Mouse (Mus musculus): ENCODE measurements around the gene Nav2.
A peak's percentile ranks its signal among the peaks of the same experiment; 100 is the strongest.

GRCm38 (mm10) chr7:49298431-49298839 is 389.9 kb downstream of the Nav2 start:
- TF ChIP-seq CTCF (IDR thresholded peaks at IDR 0.05) (no peak), EP300 (IDR thresholded peaks at IDR 0.05) (peak; percentile 39; the same call in 1 of the 2 replicates)

Measured in lung, postnatal 0 days (tissue).